Mouse (Mus musculus) frontal cortex, postnatal 36 days (tissue): ENCODE measurements around the gene Nrip3.

Experiments
- DNase-seq, 2 experiments: peaks; one replicate each; pipeline ENCODE4 v3.0.0; 2022; ENCODE audit warnings: low spot score in 2 of 2

Gene Nrip3

GRCm38 (mm10) chr7:109781470-109782203 is at the start of gene Nrip3:
Gene Nrip3 (minus strand): TSS chr7:109782025.
- DNase-seq = peak; percentile 76 to 78

- DNase-seq = no peak
Observed at GRCm38 (mm10) chr7:109831376-109831775, 49.6 kb upstream of the Nrip3 start.

DNA sequence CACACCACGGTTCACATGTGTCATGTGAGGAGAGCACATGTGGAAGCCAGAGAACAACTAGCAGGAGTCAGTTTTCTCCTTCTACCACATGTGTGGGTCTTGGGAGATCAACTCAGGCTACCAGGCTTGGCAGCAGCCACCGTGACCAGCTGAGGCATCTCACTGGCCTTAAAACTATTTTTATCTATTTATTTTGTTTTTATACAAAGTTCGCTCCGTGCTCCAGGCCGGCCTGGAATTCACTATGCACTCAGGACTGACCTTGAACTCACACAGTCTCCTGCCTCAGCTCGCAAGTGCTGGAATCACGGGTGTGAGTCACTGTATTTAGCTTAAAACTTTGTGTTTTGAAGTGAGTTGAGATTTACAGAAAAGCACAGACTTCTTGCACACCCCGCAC is 45.1 kb upstream of the Nrip3 start:
- DNase-seq = no peak

DNA sequence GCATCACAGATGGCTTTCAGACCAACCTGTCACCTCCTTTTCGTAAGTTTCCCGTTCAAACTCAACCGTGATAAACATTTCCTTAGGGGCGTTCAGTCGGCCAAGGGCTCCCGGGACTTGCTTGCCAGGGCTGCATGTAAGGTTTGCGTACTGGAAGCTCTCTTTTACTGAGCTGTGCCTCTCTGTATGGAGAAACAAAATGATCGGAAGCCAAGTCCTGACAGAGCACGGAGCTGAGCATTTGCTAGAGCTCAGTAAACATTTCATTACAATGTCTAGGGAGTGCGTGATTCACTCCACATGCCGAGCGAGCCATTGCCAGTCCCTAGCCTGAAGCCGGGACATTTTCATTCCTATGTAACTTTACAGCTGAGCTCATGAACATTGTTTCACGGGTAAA is 43.5 kb upstream of the Nrip3 start:
- DNase-seq = no peak

- no peak for DNase-seq
Observed at GRCm38 (mm10) chr7:109818600-109818999, 36.8 kb upstream of the Nrip3 start.

- DNase-seq = no peak
Observed at GRCm38 (mm10) chr7:109817954-109818353, 36.1 kb upstream of the Nrip3 start.

DNA sequence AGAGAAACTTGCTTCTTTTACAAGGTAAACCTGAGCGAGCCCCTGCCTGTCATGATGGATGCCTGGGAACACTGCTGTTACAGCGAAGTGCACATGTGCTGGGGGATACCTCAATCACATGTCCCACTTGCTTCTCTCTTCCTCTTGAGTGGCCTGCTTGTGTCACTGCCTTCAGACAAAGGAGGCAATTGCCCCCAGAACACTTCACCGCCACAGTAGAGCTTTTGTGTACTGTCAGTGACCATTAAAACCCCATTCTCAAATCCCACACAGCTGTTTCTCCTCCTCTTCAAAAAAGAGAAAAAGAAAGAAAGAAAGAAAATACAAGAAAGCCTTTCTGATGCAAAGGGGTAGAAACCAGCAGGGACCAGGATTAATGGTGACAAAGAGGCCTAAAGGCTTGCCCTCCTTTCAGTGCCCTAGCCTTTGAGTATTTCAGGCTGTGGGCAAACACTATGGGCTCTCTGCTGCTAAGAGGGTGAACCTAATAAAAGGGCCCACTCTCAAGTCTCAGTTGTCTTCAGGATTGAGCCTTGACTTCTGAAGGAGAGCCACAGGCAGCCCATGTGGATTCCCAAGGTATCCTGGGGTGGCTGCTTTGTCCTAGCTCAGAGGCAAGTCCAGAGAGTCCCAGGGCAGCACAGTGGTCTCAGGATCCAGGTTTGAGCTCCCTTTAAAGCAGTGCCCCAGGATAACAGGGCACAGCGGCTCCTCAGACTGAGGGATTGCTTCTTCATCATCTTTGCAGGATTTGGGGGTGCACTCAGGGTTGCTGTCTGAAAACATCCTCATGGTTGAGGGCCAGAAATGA is 31.7 kb upstream of the Nrip3 start:
- no peak for DNase-seq

DNA sequence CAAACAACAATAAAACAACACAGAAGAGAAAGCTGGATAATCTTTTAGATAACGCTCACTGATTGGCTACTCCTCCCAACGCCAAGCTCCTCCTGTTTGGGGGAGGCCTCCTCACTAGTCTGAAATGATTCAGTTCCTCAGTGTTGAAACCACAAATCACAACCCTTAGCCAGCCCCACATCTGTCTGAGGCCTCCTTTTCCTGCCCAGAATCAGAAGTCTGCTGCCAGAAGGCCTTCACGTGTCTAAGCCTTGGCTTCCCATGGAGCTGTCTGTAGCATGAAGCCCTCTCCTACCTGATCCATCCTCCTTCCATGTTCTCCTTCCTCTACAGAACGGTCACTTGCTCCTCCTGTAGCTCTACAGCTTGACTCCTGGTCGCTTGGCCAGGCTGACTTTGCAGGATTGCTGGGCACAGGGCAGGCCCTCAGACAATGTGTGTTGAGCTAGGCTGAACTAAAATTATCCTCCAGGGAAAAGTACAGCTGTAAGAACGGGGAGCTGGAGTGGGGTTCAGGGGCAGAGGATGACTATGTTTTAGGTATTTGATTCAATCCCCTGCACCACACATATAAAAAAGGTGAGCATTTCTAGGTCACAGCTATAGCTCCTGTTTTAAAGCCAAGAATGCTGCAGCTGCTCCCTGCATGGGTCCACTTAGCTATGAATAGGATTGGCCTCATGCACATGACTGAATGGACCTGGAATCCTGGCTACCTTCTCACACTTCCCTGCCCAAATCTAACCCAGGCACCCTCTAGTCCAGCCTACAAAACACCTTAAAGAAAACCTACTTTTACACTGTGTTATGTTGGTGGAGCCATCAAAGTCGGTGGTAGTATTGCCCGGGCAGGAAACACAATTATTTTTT is 26.0 kb upstream of the Nrip3 start:
- no peak for DNase-seq

- no peak for DNase-seq
Observed at GRCm38 (mm10) chr7:109804843-109805242, 23.0 kb upstream of the Nrip3 start.

DNA sequence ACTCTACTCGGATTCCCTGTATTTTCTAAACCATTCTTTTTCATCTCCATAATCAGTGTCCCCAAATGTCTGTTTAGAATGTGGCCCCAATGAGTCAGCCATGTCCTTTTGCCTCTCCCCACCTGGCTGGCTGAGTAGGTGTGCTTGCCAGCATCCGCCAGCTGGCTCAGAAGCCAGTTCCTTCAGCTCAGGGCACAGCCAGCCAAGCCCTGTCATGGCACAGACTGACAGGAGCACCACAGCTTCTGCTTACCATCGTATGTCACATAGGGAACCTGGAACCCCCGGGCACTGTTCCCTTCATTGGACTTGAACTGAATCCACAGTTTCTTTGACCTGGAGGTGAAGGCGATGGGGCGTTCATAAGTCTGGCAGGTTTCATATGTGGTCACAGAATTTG is 22.5 kb upstream of the Nrip3 start:
- no peak for DNase-seq

GRCm38 (mm10) chr7:109803516-109803915 is 21.7 kb upstream of the Nrip3 start:
- DNase-seq = no peak

DNA sequence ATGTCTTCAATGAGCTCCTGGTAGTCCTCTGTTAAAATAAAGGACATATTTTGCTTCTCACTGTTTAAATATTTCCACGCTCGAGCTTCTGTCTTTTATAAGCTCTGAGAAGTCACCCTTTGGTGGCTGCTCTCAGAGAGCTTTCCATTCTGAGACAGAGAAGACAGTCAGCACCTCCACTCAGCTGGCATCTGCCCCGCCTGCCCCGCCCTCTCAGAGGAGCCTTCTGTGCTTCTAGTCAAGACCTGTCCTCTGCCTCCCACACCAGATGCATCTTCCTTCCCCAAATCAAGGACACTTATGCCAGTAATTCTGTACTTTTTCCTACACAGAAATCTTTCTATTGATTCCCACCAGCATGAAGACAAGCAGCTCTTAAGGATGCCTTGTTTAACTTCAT is 18.8 kb upstream of the Nrip3 start:
- peak; percentile 37 to 53 for DNase-seq

- no peak for DNase-seq
Observed at GRCm38 (mm10) chr7:109799168-109799567, 17.3 kb upstream of the Nrip3 start.

DNA sequence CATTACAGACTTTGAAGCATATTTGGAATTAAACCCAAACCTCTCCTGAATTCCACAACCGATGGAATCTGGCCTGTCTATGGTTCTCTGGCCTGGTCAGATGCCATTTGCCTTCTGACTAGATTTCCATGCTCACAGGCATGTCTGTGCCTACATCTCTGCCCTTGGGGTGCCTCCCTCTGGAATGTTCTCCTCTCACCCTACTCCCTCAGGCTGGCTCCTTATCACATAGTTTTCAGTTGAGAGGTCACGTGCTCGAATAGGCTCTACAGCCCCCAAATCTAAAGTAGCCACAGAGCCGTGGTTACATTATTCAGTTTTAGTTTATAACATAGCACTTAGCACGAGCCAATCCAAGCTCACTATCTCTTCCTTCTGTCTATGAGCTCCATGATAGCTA is 13.7 kb upstream of the Nrip3 start:
- no peak for DNase-seq

- peak in 1 of 2 experiments; percentile 11 for DNase-seq
Observed at GRCm38 (mm10) chr7:109794556-109794955, 12.7 kb upstream of the Nrip3 start.

DNA sequence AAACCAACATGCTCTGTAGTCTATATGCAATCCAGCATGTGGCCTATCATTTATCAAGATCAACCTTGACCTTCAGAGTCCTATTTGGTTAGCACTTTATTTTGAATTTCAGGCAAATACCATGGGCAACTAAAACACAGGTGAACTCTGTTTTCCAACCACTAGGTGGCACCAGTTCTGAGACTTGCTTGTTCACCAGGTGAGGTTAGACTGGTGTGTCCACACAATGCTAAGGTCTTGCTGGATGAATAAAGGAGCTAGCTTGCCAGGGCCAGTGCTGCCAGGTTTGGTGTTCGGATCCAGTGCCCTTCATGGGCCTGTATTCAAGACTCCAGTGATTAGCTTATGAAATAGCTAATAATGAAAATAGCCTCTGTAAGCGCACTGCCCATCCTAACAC is 10.9 kb upstream of the Nrip3 start:
- peak; percentile 44 to 59 for DNase-seq

- DNase-seq = no peak
Observed at GRCm38 (mm10) chr7:109790818-109791217, 9.0 kb upstream of the Nrip3 start.

DNA sequence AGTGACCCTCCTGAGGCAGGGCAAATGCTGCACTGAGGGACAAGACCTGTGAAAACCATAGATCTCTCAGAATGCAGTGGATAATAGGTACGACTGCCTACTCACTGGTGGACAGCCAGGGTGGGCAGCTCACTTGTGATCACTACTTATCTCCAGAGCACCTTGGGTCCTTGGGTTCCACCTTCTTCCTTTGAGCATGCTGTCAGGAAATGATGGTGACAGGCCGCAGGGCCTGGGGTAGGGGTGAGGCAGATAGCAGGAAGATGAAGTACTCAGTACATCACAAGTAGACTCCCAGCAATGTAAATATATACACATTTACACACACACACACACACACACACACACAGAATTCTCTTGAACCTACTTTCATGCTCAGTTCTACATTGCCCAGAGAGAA is 6.0 kb upstream of the Nrip3 start:
- DNase-seq = no peak

GRCm38 (mm10) chr7:109783281-109783680 is 1.5 kb upstream of the Nrip3 start:
- DNase-seq = no peak

GRCm38 (mm10) chr7:109781087-109781469 is 747 bp downstream of the Nrip3 start:
- no peak for DNase-seq

DNA sequence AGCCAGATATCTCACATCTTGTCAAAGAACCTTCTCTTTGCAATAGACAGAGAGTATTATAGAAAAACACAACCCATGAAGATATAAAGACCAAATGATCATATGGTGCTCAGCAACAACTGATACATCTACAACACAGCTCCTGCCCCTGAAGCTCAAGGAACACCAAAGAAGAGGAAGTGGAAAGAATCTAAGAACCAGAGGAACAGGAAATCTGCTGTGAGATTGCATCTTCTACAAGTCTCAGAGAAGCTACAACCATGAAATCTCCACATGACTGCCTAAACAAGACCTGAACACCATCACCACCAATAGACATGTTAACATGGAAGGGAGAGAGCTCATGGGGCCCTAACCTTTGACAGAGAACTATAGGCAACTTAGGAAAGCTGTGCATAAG is 9.6 kb downstream of the Nrip3 start:
- no peak for DNase-seq

DNA sequence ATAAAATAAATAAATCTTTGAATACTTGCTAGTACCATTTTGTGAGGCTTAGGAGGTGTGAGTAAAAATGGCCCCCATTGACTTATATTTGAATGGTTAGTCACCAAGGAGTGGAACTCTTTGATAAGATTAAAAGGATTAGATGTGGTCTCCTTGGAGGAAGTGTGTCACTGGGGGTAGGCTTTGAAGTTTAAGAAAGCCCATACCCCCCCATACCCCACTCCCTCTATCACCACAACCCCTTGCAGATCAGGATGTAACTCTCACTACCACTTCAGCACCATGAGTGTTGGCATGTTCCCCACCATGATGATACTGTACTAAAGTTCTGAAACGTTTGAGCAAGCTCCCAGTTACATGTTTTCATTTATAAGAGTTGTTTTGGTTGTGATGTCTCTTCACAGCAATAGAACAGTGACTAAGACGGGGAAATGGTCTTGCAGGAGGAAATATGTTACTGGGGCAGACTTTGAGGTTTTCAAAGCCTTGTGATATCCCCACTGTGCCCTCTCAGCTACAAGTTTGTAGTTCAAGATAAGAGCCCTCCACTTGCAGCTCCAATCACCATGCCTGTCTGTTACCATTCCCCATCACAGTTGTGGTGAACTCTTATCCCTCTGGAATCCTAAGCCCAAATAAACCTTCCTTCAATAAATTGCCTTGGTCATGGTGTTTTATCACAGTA is 13.0 kb downstream of the Nrip3 start:
- DNase-seq = no peak
